Mouse (Mus musculus) forebrain, embryonic 11.5 days (tissue): ENCODE data around the gene Cstb. TPM values are rescaled to one million over a fixed set of nuclear protein-coding genes. Genes with fewer than 3 reads are reported as not detected.
A peak's percentile ranks its signal among the peaks of the same experiment; 100 is the strongest.

Experiments
- ATAC-seq: fragments of 200-750 bp; cut with Nextera tagmentation; replicated peaks from 2 replicates; pipeline ENCODE4 v1.8.0; 2017; ENCODE audit warnings: moderate TSS enrichment; ENCODE audit not compliant: low FRiP score
- DNase-seq: peaks from one replicate; pipeline ENCODE4 v3.0.0-alpha.2; 2017; ENCODE audit warnings: low spot score
- H3K27ac ChIP-seq: fragments of 300-500 bp; sonication (generic); 2 replicates; pipeline ENCODE4 v1.5.1; 2014; ENCODE audit warnings: low read depth, low read length
- H3K27me3 ChIP-seq: fragments of 300-500 bp; sonication (generic); 2 replicates; pipeline ENCODE4 v1.6.1; 2014; ENCODE audit warnings: mild to moderate bottlenecking, low read length, mixed read lengths; ENCODE audit not compliant: control insufficient read depth, insufficient read depth
- H3K36me3 ChIP-seq: fragments of 300-500 bp; sonication (generic); 2 replicates; pipeline ENCODE4 v1.6.1; 2014; ENCODE audit warnings: mild to moderate bottlenecking, low read length, moderate library complexity, mixed read lengths; ENCODE audit not compliant: control insufficient read depth, insufficient read depth
- H3K4me1 ChIP-seq: fragments of 300-500 bp; sonication (generic); replicated peaks from 2 replicates; pipeline ENCODE4 v1.6.1; 2014; ENCODE audit warnings: low read length, mixed read lengths; ENCODE audit not compliant: control insufficient read depth, insufficient read depth
- H3K4me2 ChIP-seq: fragments of 300-500 bp; sonication (generic); 2 replicates; pipeline ENCODE4 v1.6.1; 2014; ENCODE audit warnings: low read depth, mild to moderate bottlenecking, low read length, moderate library complexity, mixed read lengths; ENCODE audit not compliant: severe bottlenecking
- H3K4me3 ChIP-seq: fragments of 300-500 bp; sonication (generic); 2 replicates; pipeline ENCODE4 v1.5.1; 2014; ENCODE audit warnings: low read depth, low read length
- H3K9ac ChIP-seq: fragments of 300-500 bp; sonication (generic); 2 replicates; pipeline ENCODE4 v1.6.1; 2014; ENCODE audit warnings: low read length
- H3K9me3 ChIP-seq: fragments of 300-500 bp; sonication (generic); 2 replicates; pipeline ENCODE4 v1.6.1; 2016; ENCODE audit warnings: low read length, mixed read lengths; ENCODE audit not compliant: control insufficient read depth
- WGBS: fragments of 180-500 bp; shearing (Covaris S2); extraction: QIAGEN DNeasy Blood & Tissue Kit; methylation state at CpG from one replicate; pipeline ENCODE4 v1.1.7; 2014; 5-methylcytosine and 5-hydroxymethylcytosine counted together
- polyA plus RNA-seq: library from polyadenylated mRNA; unstranded; fragments of >200 nt; fragmentation: Nextera tagmentation; extraction: Ambion mirVana; gene quantifications from 2 replicates; pipeline ENCODE4 v1.2.1, GENCODE M21; 2014

The Cstb gene
- 104 and 112 TPM in 2 replicates for polyA plus RNA-seq

- WGBS: 1% methylated on average over 40 of the region's 40 CpGs
- Histone ChIP-seq H3K4me2 (peak within 1 kb of the TSS; percentile 81), H3K9me3 (no peaks in the 10 kb centered on the region), H3K27me3 (no peaks in the 10 kb centered on the region), H3K4me1 (0 out of 2 replicates have a peak, but pooled peaks cover 3% of the 10 kb centered on the region), H3K4me3 (peak within 1 kb of the TSS; percentile 74), H3K9ac (peak within 1 kb of the TSS; percentile 79), H3K27ac (no peak within 1 kb of the TSS), H3K36me3 (no peaks in the 10 kb centered on the region; the same call in 1 of the 2 replicates)
- peak; percentile 88 for DNase-seq
- ATAC-seq: peak; percentile 91
These were observed at the start of gene Cstb for GRCm38 (mm10) chr10:78425181-78426041. TSS of gene Cstb (plus strand) at chr10:78425669.

DNA sequence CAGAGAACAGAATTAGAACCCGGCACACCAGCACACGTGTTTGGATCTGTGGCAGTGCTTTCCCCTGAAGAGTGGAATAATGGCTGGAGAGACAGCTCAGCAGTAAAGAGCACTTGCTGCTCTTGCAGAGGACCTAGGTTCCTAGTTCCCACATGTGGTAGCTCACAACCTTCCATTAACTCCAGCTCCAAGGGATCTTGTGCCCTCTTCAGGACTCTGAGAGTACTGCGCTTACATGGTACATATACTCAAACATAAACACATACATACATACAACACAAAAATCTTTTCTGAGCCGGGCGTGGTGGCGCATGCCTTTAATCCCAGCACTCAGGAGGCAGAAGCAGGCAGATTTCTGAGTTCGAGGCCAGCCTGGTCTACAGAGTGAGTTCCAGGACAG, 47.0 kb upstream of the Cstb start:
- no peaks in the 10 kb centered on the region for H3K27me3 ChIP-seq
- ATAC-seq: no peak
- H3K9me3 ChIP-seq: no peaks in the 10 kb centered on the region; the same call in 1 of the 2 replicates
- 94% methylated on average over 7 of the region's 7 CpGs for WGBS
- H3K36me3 ChIP-seq: no peaks in the 10 kb centered on the region
- no peak for DNase-seq
- no peak overlapping the region for H3K9ac ChIP-seq
- H3K4me1 ChIP-seq: no peaks in the 10 kb centered on the region
- no peak overlapping the region for H3K4me2 ChIP-seq
- H3K27ac ChIP-seq: no peak overlapping the region
- no peak overlapping the region for H3K4me3 ChIP-seq

DNA sequence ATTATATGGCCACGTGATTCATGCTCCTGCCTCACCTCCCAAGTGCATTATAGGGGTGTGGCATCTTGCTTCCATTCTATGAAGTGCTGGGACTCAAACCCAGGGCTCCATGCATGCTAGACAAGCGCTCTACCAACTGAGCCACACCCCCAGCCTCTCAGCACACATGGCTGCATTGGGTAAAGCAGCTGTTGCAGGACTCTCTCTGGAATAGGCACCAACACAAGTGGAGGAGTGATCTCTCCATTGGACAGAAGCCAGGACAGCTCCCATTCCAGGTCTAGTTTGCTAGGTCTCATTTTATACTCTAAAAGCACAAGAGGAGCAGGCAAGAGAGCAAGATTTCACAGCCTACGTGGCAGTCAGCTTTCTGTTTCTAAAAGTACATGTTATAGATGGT, 41.9 kb upstream of the Cstb start:
- DNase-seq (no peak), ATAC-seq (no peak)
- Histone ChIP-seq H3K27me3 (no peaks in the 10 kb centered on the region), H3K27ac (no peak overlapping the region), H3K36me3 (no peaks in the 10 kb centered on the region), H3K4me1 (no peaks in the 10 kb centered on the region), H3K9me3 (no peaks in the 10 kb centered on the region), H3K4me3 (no peak overlapping the region), H3K4me2 (no peak overlapping the region), H3K9ac (no peak overlapping the region)
- 71% methylated on average over 3 of the region's 3 CpGs for WGBS

- DNase-seq (no peak), ATAC-seq (no peak)
- Histone ChIP-seq H3K27me3 (peaks cover 2% of the 10 kb centered on the region), H3K9ac (no peak overlapping the region), H3K36me3 (no peaks in the 10 kb centered on the region), H3K4me1 (no peaks in the 10 kb centered on the region), H3K4me2 (no peak overlapping the region), H3K27ac (no peak overlapping the region), H3K4me3 (no peak overlapping the region), H3K9me3 (no peaks in the 10 kb centered on the region)
- WGBS: 78% methylated on average over 5 of the region's 5 CpGs
These were observed 39.9 kb upstream of the Cstb start for GRCm38 (mm10) chr10:78385520-78385919.

GRCm38 (mm10) chr10:78388216-78388980, 37.1 kb upstream of the Cstb start:
- Histone ChIP-seq H3K36me3 (no peaks in the 10 kb centered on the region), H3K27ac (no peak overlapping the region), H3K9me3 (no peaks in the 10 kb centered on the region), H3K4me2 (no peak overlapping the region), H3K27me3 (peaks cover 15% of the 10 kb centered on the region), H3K4me3 (no peak overlapping the region), H3K4me1 (no peaks in the 10 kb centered on the region; the same call in 1 of the 2 replicates), H3K9ac (no peak overlapping the region)
- DNase-seq (no peak), ATAC-seq (no peak)
- WGBS: 61% methylated on average over 20 of the region's 20 CpGs

GRCm38 (mm10) chr10:78390982-78391470, 34.4 kb upstream of the Cstb start:
- 17% methylated on average over 4 of the region's 4 CpGs for WGBS
- ATAC-seq (no peak), DNase-seq (no peak)
- no peak overlapping the region for H3K9ac ChIP-seq
- H3K4me2 ChIP-seq: no peak overlapping the region
- H3K9me3 ChIP-seq: no peaks in the 10 kb centered on the region
- H3K4me1 ChIP-seq: peaks cover 4% of the 10 kb centered on the region; the same call in 1 of the 2 replicates
- H3K36me3 ChIP-seq: no peaks in the 10 kb centered on the region
- no peak overlapping the region for H3K4me3 ChIP-seq
- H3K27ac ChIP-seq: no peak overlapping the region
- H3K27me3 ChIP-seq: peaks cover 15% of the 10 kb centered on the region

- no peaks in the 10 kb centered on the region for H3K36me3 ChIP-seq
- no peak overlapping the region for H3K9ac ChIP-seq
- no peak overlapping the region for H3K27ac ChIP-seq
- no peaks in the 10 kb centered on the region for H3K9me3 ChIP-seq
- no peak overlapping the region for H3K4me2 ChIP-seq
- DNase-seq (peak; percentile 87), ATAC-seq (no peak)
- H3K4me3 ChIP-seq: no peak overlapping the region
- H3K4me1 ChIP-seq: peaks cover 4% of the 10 kb centered on the region; the same call in 1 of the 2 replicates
- H3K27me3 ChIP-seq: peaks cover 15% of the 10 kb centered on the region
- WGBS: 3% methylated on average over 18 of the region's 18 CpGs
These were observed 33.4 kb upstream of the Cstb start for GRCm38 (mm10) chr10:78392072-78392471.

DNA sequence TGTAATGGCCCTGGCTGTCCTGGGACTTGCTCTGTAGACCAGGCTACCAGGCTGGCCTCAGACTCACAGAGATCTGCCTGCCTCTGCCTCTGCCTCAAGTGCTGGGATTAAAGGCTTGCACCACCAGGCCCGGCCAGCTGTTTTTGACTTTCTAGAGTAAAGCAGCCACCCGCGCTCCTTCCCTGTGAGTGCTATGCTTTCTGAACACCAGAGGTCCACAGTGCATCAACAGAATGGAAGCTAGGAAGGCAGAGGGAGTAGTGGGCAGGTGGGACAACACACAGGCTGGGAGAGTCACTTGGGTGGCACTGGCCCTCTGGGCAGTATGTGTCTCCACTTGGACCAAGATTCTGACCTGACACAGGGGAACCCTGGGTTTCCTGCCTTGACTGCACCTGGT, 30.1 kb upstream of the Cstb start:
- Histone ChIP-seq H3K9ac (no peak overlapping the region), H3K9me3 (no peaks in the 10 kb centered on the region), H3K4me1 (peaks cover 4% of the 10 kb centered on the region; the same call in 1 of the 2 replicates), H3K36me3 (no peaks in the 10 kb centered on the region; the same call in 1 of the 2 replicates), H3K27me3 (peaks cover 15% of the 10 kb centered on the region), H3K4me2 (no peak overlapping the region), H3K4me3 (no peak overlapping the region), H3K27ac (no peak overlapping the region)
- WGBS: 57% methylated on average over 3 of the region's 3 CpGs
- ATAC-seq (peak; percentile 5; the same call in 1 of the 2 replicates), DNase-seq (no peak)
